Mouse (Mus musculus): Measurements from ENCODE around the gene Tgtp2.
A peak's percentile ranks its signal among the peaks of the same experiment; 100 is the strongest.
"Not testable (repeated sequence)": the region's sequence is repeated elsewhere in the genome, so short reads cannot be mapped to it uniquely, and the experiment has no call there.

Tgtp2 gene

DNA sequence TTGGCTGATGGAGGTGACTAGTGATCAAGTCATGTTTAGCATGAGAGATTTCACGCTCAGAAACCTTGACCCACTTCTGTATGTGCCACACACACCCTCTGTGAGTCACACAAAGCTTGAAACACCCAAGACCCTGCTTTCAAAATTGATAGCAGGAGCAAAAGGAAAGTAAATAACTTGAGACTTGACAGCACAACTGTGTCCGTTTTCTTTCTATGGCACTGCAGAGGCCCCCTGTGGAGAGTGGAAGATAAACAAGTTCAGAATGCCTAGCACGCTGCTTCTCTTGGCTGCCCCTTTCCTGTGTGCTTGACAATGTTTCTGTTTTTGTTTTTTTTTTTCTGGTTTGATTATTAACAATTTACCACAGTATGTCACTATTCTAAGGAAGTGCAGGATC is 20.9 kb upstream of the Tgtp2 start:
- DNase-seq: peak; percentile 21

- DNase-seq: no peak
These were observed 20.4 kb upstream of the Tgtp2 start for GRCm38 (mm10) chr11:49084385-49084784.

DNA sequence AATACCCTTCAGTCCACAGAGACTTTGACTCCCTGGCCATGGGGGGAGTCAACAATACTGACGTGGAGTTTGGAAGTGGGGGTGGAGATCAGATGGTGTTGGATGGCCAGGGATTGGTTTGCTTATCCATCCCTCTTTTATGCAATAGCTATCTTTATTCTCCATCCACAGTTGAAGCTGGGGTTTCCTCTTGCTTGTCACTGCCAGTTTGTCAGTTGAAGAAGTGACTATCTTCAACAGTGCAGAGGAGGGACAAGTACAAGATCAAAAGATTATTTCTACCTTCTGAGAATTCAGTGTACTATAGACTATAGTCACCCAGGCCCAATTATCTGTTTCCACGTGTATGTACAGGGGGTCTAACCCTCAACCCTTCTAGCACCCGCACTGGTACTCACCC is 19.8 kb upstream of the Tgtp2 start:
- no peak for DNase-seq

GRCm38 (mm10) chr11:49083146-49083545 is 19.1 kb upstream of the Tgtp2 start:
- no peak for DNase-seq

DNA sequence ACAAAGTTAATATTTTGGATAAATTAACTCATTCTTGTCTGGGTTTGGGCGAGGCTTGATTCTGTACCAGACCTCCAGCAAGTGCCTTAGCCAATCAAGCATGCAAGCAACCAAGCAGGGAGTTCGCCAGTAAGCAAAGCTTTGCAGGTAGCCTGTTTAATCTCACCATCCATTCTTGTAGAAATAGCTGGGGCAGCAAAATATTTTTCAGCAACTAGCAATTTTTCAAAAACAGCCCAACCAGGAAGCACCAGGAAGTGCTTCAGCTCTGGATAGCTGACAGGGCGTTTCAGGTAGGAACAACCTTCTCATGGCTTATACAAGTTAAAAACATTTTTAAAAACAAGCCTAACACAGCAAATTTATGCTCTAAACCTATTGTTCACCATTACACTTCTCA is 17.9 kb upstream of the Tgtp2 start:
- no peak for DNase-seq

DNA sequence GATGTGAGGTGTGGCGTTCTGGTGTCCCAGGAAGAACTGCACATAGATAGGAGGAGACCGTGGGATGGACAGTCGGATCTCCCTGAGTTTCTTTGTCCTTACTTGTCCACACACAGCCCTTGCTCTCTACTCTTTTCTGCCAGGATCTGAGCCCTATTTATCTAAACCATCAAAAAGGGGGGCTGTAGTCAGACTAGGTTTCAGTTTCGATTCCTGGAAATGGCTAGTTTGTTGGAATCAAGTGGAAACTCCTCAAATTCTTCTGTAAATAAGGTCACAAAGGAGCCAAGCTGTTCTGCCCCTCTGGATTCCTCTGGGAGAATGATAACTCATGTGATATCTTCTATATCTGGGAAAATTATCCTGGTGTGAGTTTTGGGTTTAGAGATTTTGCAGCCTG is 17.4 kb upstream of the Tgtp2 start:
- DNase-seq: no peak

- DNase-seq: no peak
These were observed 16.6 kb upstream of the Tgtp2 start for GRCm38 (mm10) chr11:49080636-49081035.

- DNase-seq: no peak
These were observed 14.7 kb upstream of the Tgtp2 start for GRCm38 (mm10) chr11:49078719-49079118.

DNA sequence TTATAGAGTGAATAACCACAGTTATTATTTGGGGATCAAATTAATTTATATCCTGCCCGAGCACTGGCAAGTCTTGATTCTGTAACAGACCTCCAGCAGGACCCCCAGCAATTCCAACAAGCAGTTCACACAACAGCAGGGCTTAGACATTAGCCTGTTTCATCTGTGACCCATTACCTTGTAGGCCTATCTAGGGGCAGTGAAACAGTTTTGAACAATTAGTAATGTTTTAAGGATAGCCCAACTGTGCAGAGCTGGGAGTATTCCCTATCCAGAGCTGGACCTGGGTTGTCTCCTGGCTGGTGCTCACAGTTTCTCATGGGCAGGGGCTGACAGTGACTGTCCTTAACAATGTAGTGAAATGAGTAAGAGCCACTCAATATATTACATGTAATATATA is 13.0 kb upstream of the Tgtp2 start:
- DNase-seq: no peak

GRCm38 (mm10) chr11:49076001-49076757 is 12.2 kb upstream of the Tgtp2 start, which contains the start of gene Ifi47:
Gene Ifi47 (plus strand): TSS chr11:49076587.
- DNase-seq: not testable (repeated sequence)

DNA sequence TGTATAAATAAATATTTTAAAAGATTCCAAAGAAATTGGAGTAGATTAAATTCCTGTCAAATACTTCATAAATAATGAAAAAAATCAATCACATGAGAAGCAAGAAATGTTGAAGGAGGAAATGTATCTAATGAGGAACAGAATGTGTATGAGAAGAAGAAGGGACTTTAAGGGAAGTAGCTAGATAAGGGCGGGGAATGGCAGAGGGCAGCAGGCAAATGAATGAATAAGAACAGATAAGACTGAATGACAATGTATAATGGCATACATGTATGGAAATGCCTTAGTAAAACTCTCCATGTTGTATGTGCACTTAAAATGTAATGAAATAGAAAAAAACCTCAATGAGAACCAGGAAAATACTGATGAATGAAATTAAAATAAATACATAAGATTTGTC is 4.4 kb upstream of the Tgtp2 start:
- no peak for DNase-seq

GRCm38 (mm10) chr11:49061865-49062264 is 2.1 kb downstream of the Tgtp2 start:
- not testable (repeated sequence) for DNase-seq

DNA sequence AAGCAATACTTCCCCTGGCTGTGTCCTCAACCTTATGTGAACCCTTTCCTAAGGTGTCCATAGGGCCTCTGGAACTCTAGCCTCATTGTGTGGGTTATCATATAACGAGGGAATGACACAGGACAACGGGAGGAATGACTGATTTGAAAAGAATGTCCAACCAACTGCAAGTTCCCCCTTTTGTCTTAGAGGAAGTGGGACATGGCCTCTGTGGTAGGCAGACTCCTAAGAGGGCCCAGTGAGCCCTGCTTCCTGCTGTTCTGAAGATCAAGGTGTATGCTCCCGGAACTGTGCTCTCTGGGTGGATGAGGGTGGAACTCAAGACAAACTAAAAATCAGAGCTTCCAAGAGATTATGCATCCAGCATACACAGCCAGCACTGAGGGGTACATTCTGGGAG is 3.9 kb downstream of the Tgtp2 start:
- DNase-seq: not testable (repeated sequence)

GRCm38 (mm10) chr11:49051894-49052293 is 12.1 kb downstream of the Tgtp2 start:
- DNase-seq: not testable (repeated sequence)

- not testable (repeated sequence) for DNase-seq
These were observed 12.7 kb downstream of the Tgtp2 start, which contains the start of gene 9930111J21Rik2 for GRCm38 (mm10) chr11:49051093-49051891. Gene 9930111J21Rik2 (minus strand): TSS chr11:49051242.

GRCm38 (mm10) chr11:49050064-49050463 is 13.9 kb downstream of the Tgtp2 start:
- not testable (repeated sequence) for DNase-seq

GRCm38 (mm10) chr11:49012074-49012473 is 51.9 kb downstream of the Tgtp2 start:
- DNase-seq: not testable (repeated sequence)
